Mouse (Mus musculus): ENCODE data around the gene Pth1r. TPM values are rescaled to one million over a fixed set of nuclear protein-coding genes. Genes with fewer than 3 reads are reported as not detected.
A peak's percentile ranks its signal among the peaks of the same experiment; 100 is the strongest.

Pth1r gene
- polyA plus RNA-seq, 1 experiment from 2014 or later, result 7.0 TPM

DNA sequence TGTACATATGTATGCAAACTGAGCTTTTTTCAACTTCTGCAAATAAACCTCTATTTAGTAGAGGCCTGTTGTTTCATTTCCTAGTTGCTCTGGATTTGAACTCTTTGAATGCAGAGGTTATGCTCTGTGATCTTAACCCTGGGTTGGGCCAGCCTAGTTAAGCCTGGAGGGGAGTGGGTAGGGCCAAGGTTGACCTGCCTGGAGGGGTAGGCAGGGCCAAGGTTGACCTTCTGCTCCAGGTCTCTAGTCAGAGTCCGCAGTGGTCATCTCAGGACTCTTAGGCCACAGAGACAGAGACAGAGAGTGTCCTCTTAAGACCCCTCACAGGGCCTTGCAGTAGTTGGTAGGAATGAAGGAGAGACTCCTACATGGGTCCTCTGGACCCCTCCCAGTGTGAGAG is 35.4 kb downstream of the Pth1r start:
- Histone ChIP-seq H3K9ac (replicated peaks) (no peak overlapping the region), H3K27me3 (no peaks in the 10 kb centered on the region), H3K27ac (replicated peaks) (no peak overlapping the region), H3K4me2 (replicated peaks) (no peak overlapping the region), H3K36me3 (peaks cover 19% of the 10 kb centered on the region), H3K9me3 (no peaks in the 10 kb centered on the region), H3K4me1 (no peaks in the 10 kb centered on the region), H3K4me3 (no peak overlapping the region)
- 92% methylated on average over 1 of the region's 1 CpGs for WGBS
- ATAC-seq (replicated peaks), result no peak

DNA sequence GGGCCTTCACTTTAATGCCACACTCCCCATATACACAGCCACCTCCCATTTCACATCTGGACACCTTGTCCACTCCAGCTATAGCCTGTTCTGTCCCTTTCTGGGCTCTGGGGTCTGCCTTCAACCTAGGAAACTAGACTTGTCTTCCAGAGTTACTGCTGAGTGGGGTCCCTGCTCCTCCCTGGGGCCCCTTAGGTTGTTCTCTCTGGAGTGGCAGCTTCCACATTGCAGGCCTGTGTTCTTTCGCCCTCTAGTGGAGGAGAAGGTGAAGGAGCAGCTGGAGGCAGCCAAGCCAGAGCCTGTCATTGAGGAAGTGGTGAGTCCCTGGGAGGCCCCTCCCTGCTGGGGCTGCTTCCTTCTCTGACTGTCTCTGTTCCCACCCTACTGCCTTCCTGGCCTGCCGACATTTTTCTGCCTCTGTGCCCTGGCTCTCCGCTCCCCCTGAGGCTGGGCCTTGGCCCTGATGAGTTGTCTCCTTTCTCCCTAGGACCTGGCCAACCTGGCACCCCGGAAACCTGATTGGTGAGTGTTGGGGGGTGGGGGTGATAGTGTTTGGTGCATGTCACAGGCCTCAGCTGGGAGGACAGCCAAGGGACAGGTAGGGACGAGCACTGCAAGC is 37.2 kb downstream of the Pth1r start:
- Histone ChIP-seq H3K27ac (replicated peaks) (no peak overlapping the region), H3K36me3 (peaks cover 20% of the 10 kb centered on the region), H3K4me2 (replicated peaks) (no peak overlapping the region), H3K9ac (replicated peaks) (no peak overlapping the region), H3K9me3 (no peaks in the 10 kb centered on the region), H3K4me1 (no peaks in the 10 kb centered on the region), H3K27me3 (no peaks in the 10 kb centered on the region), H3K4me3 (no peak overlapping the region)
- peak; percentile 83 for ATAC-seq (replicated peaks)
- 55% methylated on average over 5 of the region's 5 CpGs for WGBS

DNA sequence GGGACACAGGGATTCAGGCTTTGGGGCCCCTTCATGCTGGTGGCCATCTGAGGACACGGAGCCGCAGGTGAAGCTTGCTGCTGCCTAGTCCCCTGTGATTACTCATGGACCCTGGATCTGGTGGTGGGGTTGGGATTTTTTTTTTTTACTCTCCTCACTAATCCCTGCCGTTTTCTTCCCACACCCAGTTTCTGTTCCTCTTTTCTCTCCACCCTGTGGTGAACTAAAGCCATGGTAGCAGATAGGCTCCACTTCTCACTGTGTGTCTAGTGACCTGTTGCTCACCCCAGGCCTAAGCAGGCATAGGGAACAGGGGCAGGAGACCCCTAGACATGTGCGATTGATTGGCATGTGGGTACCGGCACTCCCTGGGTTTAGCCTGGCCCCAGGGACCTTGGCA is 40.2 kb downstream of the Pth1r start:
- ATAC-seq (replicated peaks), result no peak
- 87% methylated on average over 5 of the region's 5 CpGs for WGBS
- H3K9ac ChIP-seq (replicated peaks), result no peak overlapping the region
- H3K4me1 ChIP-seq, result no peaks in the 10 kb centered on the region
- H3K27me3 ChIP-seq, result no peaks in the 10 kb centered on the region
- H3K9me3 ChIP-seq, result no peaks in the 10 kb centered on the region
- H3K36me3 ChIP-seq, result peaks cover 10% of the 10 kb centered on the region
- H3K4me2 ChIP-seq (replicated peaks), result no peak overlapping the region
- no peak overlapping the region for H3K27ac ChIP-seq (replicated peaks)
- H3K4me3 ChIP-seq, result no peak overlapping the region

DNA sequence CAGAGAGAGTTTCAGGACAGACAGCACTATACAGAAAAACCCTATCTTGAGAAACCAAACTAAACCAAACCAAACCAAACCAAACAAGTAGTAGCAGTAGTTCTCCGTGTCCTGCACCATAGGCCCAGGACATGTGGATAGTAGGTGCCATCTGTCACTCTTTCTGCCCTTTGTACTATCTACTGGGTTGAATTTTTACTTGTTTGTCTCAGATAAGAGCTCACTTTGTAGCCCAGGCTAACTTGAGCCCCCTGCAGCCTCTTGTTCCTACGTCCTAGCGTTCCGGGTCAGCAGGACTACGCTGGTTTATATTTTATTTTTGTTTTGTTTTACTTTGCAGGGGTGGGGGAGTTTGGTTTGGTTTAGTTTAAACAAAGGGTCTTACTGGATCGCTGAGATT is 43.0 kb downstream of the Pth1r start:
- Histone ChIP-seq H3K9me3 (no peaks in the 10 kb centered on the region), H3K27me3 (no peaks in the 10 kb centered on the region), H3K4me1 (no peaks in the 10 kb centered on the region), H3K27ac (replicated peaks) (no peak overlapping the region), H3K4me2 (replicated peaks) (no peak overlapping the region), H3K4me3 (no peak overlapping the region), H3K36me3 (peaks cover 3% of the 10 kb centered on the region; the same call in 1 of the 2 replicates), H3K9ac (replicated peaks) (no peak overlapping the region)
- no peak for ATAC-seq (replicated peaks)
- 92% methylated on average over 6 of the region's 6 CpGs for WGBS

DNA sequence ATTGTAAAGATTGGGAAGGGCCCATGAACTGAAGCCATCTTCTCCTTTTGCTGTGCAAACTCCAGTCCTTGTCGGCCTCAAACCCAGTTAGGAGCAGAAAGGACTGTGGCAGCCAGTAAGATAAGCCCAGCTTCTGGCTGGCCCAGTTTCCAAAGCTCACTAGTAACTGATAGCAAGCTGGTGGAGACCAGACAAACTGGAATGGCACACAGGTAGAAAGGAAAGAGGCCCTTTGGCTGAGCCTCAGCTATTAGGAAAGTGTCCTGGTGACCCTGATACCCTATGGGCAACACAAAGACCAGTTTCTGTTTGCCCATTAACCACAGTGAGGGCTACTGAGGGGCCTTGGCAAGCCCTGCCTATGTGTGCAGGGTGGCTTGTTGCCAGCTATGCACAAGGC is 44.1 kb downstream of the Pth1r start:
- Histone ChIP-seq H3K9ac (replicated peaks) (no peak overlapping the region), H3K4me1 (no peaks in the 10 kb centered on the region), H3K27me3 (no peaks in the 10 kb centered on the region), H3K9me3 (no peaks in the 10 kb centered on the region), H3K4me2 (replicated peaks) (no peak overlapping the region), H3K27ac (replicated peaks) (no peak overlapping the region), H3K36me3 (peaks cover 3% of the 10 kb centered on the region; the same call in 1 of the 2 replicates), H3K4me3 (no peak overlapping the region)
- no peak for ATAC-seq (replicated peaks)
- 91% methylated on average over 1 of the region's 1 CpGs for WGBS

- H3K4me1 ChIP-seq, result no peaks in the 10 kb centered on the region
- peaks cover 5% of the 10 kb centered on the region; the same call in 1 of the 2 replicates for H3K36me3 ChIP-seq
- H3K9ac ChIP-seq (replicated peaks), result no peak overlapping the region
- H3K9me3 ChIP-seq, result no peaks in the 10 kb centered on the region
- 80% methylated on average over 11 of the region's 12 CpGs for WGBS
- H3K4me2 ChIP-seq (replicated peaks), result no peak overlapping the region
- ATAC-seq (replicated peaks), result no peak
- no peak overlapping the region for H3K27ac ChIP-seq (replicated peaks)
- H3K4me3 ChIP-seq, result no peak overlapping the region
- no peaks in the 10 kb centered on the region for H3K27me3 ChIP-seq
Observed at GRCm38 (mm10) chr9:110701114-110702032, 45.6 kb downstream of the Pth1r start.

DNA sequence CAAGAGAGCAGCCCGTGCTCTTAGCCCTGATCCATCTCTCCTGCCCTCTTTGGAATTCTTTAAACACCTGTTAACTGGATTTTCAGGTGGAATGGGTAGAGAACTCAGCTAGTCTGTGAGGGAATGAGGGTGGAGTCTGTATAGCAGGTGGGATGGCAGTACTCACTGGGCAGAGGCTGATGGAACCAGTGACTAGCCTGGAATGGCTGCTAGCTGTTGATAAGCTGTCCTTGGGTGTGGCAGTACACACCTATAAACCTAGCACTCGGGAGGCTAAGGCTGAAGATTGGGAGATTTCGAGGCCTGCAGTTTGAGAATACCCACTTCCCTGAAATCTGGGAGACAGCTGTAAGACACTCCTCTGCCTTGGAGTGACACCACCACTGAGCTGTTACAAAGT is 47.4 kb downstream of the Pth1r start:
- Histone ChIP-seq H3K27me3 (no peaks in the 10 kb centered on the region), H3K9me3 (no peaks in the 10 kb centered on the region), H3K4me1 (no peaks in the 10 kb centered on the region), H3K27ac (replicated peaks) (no peak overlapping the region), H3K36me3 (0 out of 2 replicates have a peak, but pooled peaks cover 7% of the 10 kb centered on the region), H3K4me3 (no peak overlapping the region), H3K4me2 (replicated peaks) (no peak overlapping the region), H3K9ac (replicated peaks) (no peak overlapping the region)
- 90% methylated on average over 3 of the region's 3 CpGs for WGBS
- no peak for ATAC-seq (replicated peaks)

DNA sequence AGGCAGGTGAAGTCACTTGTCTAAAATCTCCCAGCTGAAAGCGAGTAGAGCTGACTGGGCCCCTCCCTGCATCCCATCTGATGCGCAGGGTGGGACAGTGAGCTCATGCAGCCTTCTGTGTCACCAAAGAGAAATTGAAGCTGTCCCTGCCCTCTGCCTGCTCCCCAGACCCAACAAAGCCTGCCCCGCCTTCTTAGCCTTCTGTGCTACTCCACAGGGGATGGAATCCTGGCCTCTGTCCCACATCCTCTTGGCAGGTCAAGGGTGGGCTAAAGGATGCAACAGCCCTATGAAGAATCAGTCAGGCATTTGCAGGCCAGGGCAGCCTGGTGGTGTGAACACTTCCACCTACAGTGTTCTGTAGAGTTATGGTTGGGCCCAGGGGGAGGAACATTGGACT is 49.5 kb downstream of the Pth1r start:
- Histone ChIP-seq H3K27me3 (no peaks in the 10 kb centered on the region), H3K9ac (replicated peaks) (no peak overlapping the region), H3K9me3 (no peaks in the 10 kb centered on the region), H3K36me3 (0 out of 2 replicates have a peak, but pooled peaks cover 10% of the 10 kb centered on the region), H3K4me3 (no peak overlapping the region), H3K4me1 (no peaks in the 10 kb centered on the region), H3K4me2 (replicated peaks) (no peak overlapping the region), H3K27ac (replicated peaks) (no peak overlapping the region)
- WGBS, result 80% methylated on average over 3 of the region's 3 CpGs
- no peak for ATAC-seq (replicated peaks)

- 0 out of 2 replicates have a peak, but pooled peaks cover 10% of the 10 kb centered on the region for H3K36me3 ChIP-seq
- no peaks in the 10 kb centered on the region for H3K27me3 ChIP-seq
- no peak for ATAC-seq (replicated peaks)
- H3K27ac ChIP-seq (replicated peaks), result no peak overlapping the region
- no peak overlapping the region for H3K4me2 ChIP-seq (replicated peaks)
- no peaks in the 10 kb centered on the region for H3K4me1 ChIP-seq
- no peak overlapping the region for H3K9ac ChIP-seq (replicated peaks)
- H3K9me3 ChIP-seq, result no peaks in the 10 kb centered on the region
- H3K4me3 ChIP-seq, result no peak overlapping the region
- 92% methylated on average over 5 of the region's 5 CpGs for WGBS
Observed at GRCm38 (mm10) chr9:110696427-110696826, 50.5 kb downstream of the Pth1r start.

DNA sequence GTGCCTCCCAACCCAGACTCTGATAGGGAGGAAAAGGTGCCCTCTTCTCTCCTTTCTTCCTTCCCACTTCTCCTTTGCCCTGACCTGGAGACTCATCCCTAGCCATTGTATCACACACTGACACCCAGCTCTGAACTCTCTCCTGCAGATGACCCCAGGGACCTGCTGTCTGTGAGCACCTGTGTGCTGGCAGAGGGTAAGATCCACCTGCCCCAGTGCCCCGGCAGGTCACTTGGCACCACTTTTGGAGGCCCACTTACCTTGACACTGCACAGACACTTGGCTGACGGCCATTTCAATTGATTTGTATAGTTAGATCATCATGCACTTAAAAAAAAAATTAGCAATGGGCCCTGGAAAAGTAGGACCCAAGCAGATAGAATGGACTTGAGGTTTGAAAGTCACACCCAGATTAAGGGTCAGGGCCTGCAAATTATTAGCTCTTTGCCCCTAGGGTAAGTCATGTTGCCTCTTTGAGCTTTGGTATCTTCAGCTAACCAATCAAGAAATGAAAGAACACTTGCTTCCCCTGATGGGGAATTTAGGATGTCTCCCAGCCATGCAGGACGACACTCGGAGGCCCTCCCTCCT is 51.7 kb downstream of the Pth1r start:
- H3K36me3 ChIP-seq, result 0 out of 2 replicates have a peak, but pooled peaks cover 10% of the 10 kb centered on the region
- H3K9ac ChIP-seq (replicated peaks), result no peak overlapping the region
- ATAC-seq (replicated peaks), result no peak
- WGBS, result 89% methylated on average over 4 of the region's 4 CpGs
- H3K9me3 ChIP-seq, result no peaks in the 10 kb centered on the region
- H3K27me3 ChIP-seq, result no peaks in the 10 kb centered on the region
- no peak overlapping the region for H3K4me2 ChIP-seq (replicated peaks)
- H3K4me1 ChIP-seq, result no peaks in the 10 kb centered on the region
- H3K27ac ChIP-seq (replicated peaks), result no peak overlapping the region
- no peak overlapping the region for H3K4me3 ChIP-seq

GRCm38 (mm10) chr9:110689261-110689779 is 57.6 kb downstream of the Pth1r start:
- Histone ChIP-seq H3K9me3 (no peaks in the 10 kb centered on the region), H3K27ac (replicated peaks) (no peak overlapping the region), H3K4me3 (no peak overlapping the region), H3K9ac (replicated peaks) (no peak overlapping the region), H3K27me3 (no peaks in the 10 kb centered on the region), H3K36me3 (0 out of 2 replicates have a peak, but pooled peaks cover 3% of the 10 kb centered on the region), H3K4me1 (peaks cover 24% of the 10 kb centered on the region), H3K4me2 (replicated peaks) (no peak overlapping the region)
- no peak for ATAC-seq (replicated peaks)
- 85% methylated on average over 8 of the region's 8 CpGs for WGBS

DNA sequence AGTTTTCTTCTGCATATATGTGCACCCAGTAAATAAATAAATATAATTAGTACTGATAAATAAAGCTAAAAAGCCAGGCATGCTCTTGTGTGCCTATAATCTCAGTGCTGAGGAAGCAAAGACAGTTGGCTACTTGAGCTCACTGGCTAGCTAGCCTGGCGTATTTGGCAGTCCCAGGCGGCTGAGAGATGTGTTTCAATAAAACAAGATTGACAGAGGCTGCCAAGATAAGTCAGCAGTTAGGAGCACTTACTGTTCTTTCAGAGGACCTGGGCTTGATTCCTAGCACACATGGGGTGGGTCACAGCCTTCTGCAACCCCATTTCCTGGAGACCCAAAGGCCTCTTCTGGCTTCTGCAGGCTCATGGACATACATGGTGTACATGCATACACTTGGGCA is 59.1 kb downstream of the Pth1r start:
- H3K4me1 ChIP-seq, result peaks cover 38% of the 10 kb centered on the region
- ATAC-seq (replicated peaks), result no peak
- H3K27me3 ChIP-seq, result no peaks in the 10 kb centered on the region
- no peaks in the 10 kb centered on the region for H3K36me3 ChIP-seq
- H3K4me2 ChIP-seq (replicated peaks), result no peak overlapping the region
- no peak overlapping the region for H3K27ac ChIP-seq (replicated peaks)
- H3K9me3 ChIP-seq, result no peaks in the 10 kb centered on the region
- 74% methylated on average over 2 of the region's 2 CpGs for WGBS
- no peak overlapping the region for H3K9ac ChIP-seq (replicated peaks)
- no peak overlapping the region for H3K4me3 ChIP-seq

All from forebrain, embryonic 15.5 days (tissue).